Mouse (Mus musculus): ENCODE measurements around the gene Pla2g4d. TPM values are rescaled to one million over a fixed set of nuclear protein-coding genes. Genes with fewer than 3 reads are reported as not detected.
"Not testable (repeated sequence)": the region's sequence is repeated elsewhere in the genome, so short reads cannot be mapped to it uniquely, and the experiment has no call there.

Gene Pla2g4d
- polyA plus RNA-seq, 1 experiment from 2014 or later, result 0.11 TPM

- Histone ChIP-seq H3K4me3 (peak within 1 kb of the TSS; percentile 52), H3K36me3 (replicated peaks) (no peaks in the 10 kb centered on the region), H3K27me3 (ENCODE audit: poor library complexity, severe bottlenecking) (peaks cover 44% of the 10 kb centered on the region), H3K4me1 (peaks cover 12% of the 10 kb centered on the region), H3K9me3 (no peaks in the 10 kb centered on the region), H3K27ac (peak within 1 kb of the TSS; percentile 32)
- DNase-seq (ENCODE audit: extremely low spot score, low spot score), result peak; percentile 40
- 4% methylated on average over 27 of the region's 27 CpGs for WGBS
These were observed 44.1 kb downstream of the Pla2g4d start, which contains the start of gene Pla2g4e for GRCm38 (mm10) chr2:120244679-120245420. Gene Pla2g4e (minus strand): TSS chr2:120245335.

DNA sequence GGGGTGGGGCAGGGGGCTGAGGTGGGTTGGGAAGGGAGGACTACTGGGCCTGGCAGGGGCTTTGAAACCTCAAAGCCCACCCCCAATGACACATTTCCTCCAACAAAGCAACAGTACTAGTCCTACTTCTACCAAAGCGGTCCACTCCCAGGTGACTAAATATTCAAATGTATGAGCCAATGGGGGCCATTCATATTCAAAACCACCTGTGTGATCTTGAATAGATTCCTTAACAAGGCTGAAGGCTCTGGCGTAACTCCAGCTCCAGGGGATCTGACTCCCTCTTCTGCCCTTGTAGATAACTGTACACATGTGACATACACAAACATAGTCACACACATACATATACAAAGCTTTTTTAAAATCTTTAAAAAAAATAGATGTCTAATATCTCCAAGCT, 45.0 kb downstream of the Pla2g4d start:
- peaks cover 12% of the 10 kb centered on the region for H3K4me1 ChIP-seq
- H3K36me3 ChIP-seq (replicated peaks), result no peaks in the 10 kb centered on the region
- no peak overlapping the region for H3K4me3 ChIP-seq
- 89% methylated on average over 2 of the region's 2 CpGs for WGBS
- H3K27me3 ChIP-seq (ENCODE audit: poor library complexity, severe bottlenecking), result peaks cover 44% of the 10 kb centered on the region
- H3K27ac ChIP-seq, result no peak overlapping the region
- no peak for DNase-seq (ENCODE audit: extremely low spot score, low spot score)
- no peaks in the 10 kb centered on the region for H3K9me3 ChIP-seq

DNA sequence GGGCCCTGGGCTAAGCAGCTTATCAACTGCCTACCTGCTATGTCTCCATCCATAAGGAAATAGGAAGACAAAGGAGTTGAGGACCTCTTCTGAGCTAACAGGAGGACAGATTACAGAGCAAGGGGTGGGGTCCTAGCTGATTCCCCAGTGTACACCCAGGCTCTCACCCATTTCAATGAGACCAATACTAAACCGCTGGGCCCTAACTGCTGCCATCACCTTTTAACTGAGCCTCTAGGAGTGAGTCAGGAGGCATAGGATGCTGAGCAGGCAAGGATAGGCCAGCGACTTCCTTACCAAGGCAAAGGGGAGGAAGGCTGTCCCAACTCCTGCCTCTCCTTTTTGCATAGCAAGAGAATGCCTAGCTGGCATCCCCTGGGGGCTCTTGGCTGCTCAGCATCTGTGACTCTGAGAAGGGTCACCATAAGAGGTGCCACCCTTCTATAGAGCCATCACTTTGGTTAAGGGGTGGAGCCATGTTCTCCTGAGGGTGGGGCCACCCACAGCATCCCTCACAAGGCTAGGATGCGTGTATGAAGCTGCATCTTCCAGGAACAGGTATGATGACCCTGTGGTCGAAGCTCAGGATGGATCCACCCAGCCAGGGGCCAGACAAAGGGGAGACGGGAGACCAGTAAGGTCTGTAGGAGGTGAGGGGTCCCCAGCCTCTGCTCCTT, 46.1 kb downstream of the Pla2g4d start:
- no peak for DNase-seq (ENCODE audit: extremely low spot score, low spot score)
- WGBS, result 71% methylated on average over 5 of the region's 5 CpGs
- no peaks in the 10 kb centered on the region for H3K9me3 ChIP-seq
- no peak overlapping the region for H3K27ac ChIP-seq
- no peak overlapping the region for H3K4me3 ChIP-seq
- H3K27me3 ChIP-seq (ENCODE audit: poor library complexity, severe bottlenecking), result peaks cover 44% of the 10 kb centered on the region
- H3K36me3 ChIP-seq (replicated peaks), result no peaks in the 10 kb centered on the region
- H3K4me1 ChIP-seq, result peaks cover 12% of the 10 kb centered on the region

DNA sequence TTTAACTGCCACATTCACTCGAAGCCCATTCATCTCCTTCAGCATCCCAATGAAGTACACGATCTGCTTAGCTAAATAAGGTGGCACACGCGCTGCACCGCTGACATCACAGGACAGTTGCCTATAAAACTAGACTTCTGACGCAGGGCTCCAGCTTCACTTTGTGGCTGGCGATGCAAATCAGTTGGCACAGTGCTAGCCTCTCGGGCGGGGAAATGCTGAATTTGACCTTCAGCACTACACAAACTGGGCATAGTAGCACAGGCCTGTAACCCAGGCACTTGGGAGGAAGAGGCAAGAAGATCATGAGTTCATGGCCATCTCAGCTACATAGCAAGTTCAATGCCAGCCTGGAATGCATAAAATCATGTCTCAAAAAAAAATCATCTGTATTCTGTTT, 50.3 kb downstream of the Pla2g4d start:
- H3K27ac ChIP-seq; H3K36me3 ChIP-seq (replicated peaks); H3K4me3 ChIP-seq; H3K4me1 ChIP-seq; H3K9me3 ChIP-seq; DNase-seq (ENCODE audit: extremely low spot score, low spot score): not testable (repeated sequence)
- 92% methylated on average over 9 of the region's 9 CpGs for WGBS
- H3K27me3 ChIP-seq (ENCODE audit: poor library complexity, severe bottlenecking), result peaks cover 12% of the 10 kb centered on the region

DNA sequence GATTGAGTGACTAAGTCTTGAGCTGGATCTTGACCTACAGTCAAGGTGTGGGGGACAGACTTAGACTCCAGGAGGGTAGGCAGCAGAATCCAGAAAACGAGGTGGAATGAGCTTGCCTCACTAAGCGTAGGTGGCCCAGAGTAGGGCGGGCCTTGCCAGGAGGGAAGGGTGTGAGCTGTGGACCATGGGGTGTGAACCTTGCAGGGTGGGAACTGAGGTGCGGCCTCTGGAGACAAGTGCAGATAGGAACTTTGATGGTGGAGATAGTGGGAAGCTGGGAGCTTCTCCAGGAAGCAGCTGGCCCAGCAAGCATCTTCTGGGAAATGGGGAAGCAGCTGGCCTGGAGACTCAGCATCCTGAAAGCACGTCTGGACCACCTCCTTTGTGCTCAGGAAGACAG, 51.2 kb downstream of the Pla2g4d start:
- no peak overlapping the region for H3K4me3 ChIP-seq
- H3K27ac ChIP-seq, result no peak overlapping the region
- 81% methylated on average over 5 of the region's 5 CpGs for WGBS
- H3K9me3 ChIP-seq, result no peaks in the 10 kb centered on the region
- H3K36me3 ChIP-seq (replicated peaks), result no peaks in the 10 kb centered on the region
- peaks cover 2% of the 10 kb centered on the region; the same call in 1 of the 2 replicates for H3K27me3 ChIP-seq (ENCODE audit: poor library complexity, severe bottlenecking)
- H3K4me1 ChIP-seq, result no peaks in the 10 kb centered on the region
- DNase-seq (ENCODE audit: extremely low spot score, low spot score), result no peak

GRCm38 (mm10) chr2:120235947-120236640, 52.9 kb downstream of the Pla2g4d start:
- Histone ChIP-seq H3K9me3 (no peaks in the 10 kb centered on the region), H3K27me3 (ENCODE audit: poor library complexity, severe bottlenecking) (no peaks in the 10 kb centered on the region), H3K4me1 (no peaks in the 10 kb centered on the region), H3K36me3 (replicated peaks) (no peaks in the 10 kb centered on the region), H3K27ac (no peak overlapping the region), H3K4me3 (no peak overlapping the region)
- no peak for DNase-seq (ENCODE audit: extremely low spot score, low spot score)
- WGBS, result 93% methylated on average over 3 of the region's 3 CpGs

DNA sequence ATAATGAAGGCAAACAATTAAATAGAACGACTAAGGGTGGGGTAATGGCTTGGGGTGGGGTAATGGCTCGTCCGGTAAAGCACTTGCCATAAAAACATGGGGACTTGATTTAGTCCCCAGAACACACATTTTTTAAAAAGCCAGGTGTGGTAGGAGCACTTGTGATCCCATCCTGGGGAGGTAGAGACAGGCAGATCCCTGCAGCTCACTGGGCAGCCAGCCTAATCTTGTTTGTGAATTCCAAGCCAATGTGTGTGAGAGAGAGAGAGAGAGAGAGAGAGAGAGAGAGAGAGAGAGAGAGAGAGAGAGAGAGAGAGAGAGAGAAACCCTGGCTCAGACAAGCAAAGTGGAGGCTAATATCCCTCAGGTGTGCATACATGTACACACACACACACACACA, 53.6 kb downstream of the Pla2g4d start:
- WGBS, result 85% methylated on average over 3 of the region's 3 CpGs
- Histone ChIP-seq H3K4me3 (no peak overlapping the region), H3K4me1 (no peaks in the 10 kb centered on the region), H3K27me3 (ENCODE audit: poor library complexity, severe bottlenecking) (no peaks in the 10 kb centered on the region), H3K27ac (no peak overlapping the region), H3K36me3 (replicated peaks) (no peaks in the 10 kb centered on the region), H3K9me3 (no peaks in the 10 kb centered on the region)
- DNase-seq (ENCODE audit: extremely low spot score, low spot score), result no peak

GRCm38 (mm10) chr2:120231642-120232041, 57.4 kb downstream of the Pla2g4d start:
- H3K4me3 ChIP-seq, result no peak overlapping the region
- H3K27me3 ChIP-seq (ENCODE audit: poor library complexity, severe bottlenecking), result no peaks in the 10 kb centered on the region
- 74% methylated on average over 3 of the region's 3 CpGs for WGBS
- no peaks in the 10 kb centered on the region for H3K36me3 ChIP-seq (replicated peaks)
- no peaks in the 10 kb centered on the region for H3K4me1 ChIP-seq
- no peak overlapping the region for H3K27ac ChIP-seq
- H3K9me3 ChIP-seq, result no peaks in the 10 kb centered on the region
- no peak for DNase-seq (ENCODE audit: extremely low spot score, low spot score)

Other genes starting within 250 kb of the Pla2g4d start
- 23.7 and 28.4 TPM in 2 replicates for gene Ehd4, start 134.6 kb downstream of the Pla2g4d start, polyA plus RNA-seq (2016; fragmentation: Nextera tagmentation; extraction: Ambion mirVana)
- gene Pla2g4e, start 43.9 kb downstream of the Pla2g4d start, polyA plus RNA-seq (2016; fragmentation: Nextera tagmentation; extraction: Ambion mirVana), result 0.04 TPM in 1 of 2 replicates, not detected in the other
- gene Pla2g4f, start 25.0 kb upstream of the Pla2g4d start, polyA plus RNA-seq (2016; fragmentation: Nextera tagmentation; extraction: Ambion mirVana), result not detected in 2 replicates
- gene Vps39, start 63.9 kb upstream of the Pla2g4d start, polyA plus RNA-seq (2016; fragmentation: Nextera tagmentation; extraction: Ambion mirVana), result 23.5 and 26.6 TPM in 2 replicates
- 6.6 and 7.5 TPM in 2 replicates for gene Ganc, start 114.7 kb upstream of the Pla2g4d start, polyA plus RNA-seq (2016; fragmentation: Nextera tagmentation; extraction: Ambion mirVana)
- 5.6 TPM in 2 replicates for gene Tmem87a, start 114.9 kb upstream of the Pla2g4d start, polyA plus RNA-seq (2016; fragmentation: Nextera tagmentation; extraction: Ambion mirVana)
- 7.7 and 8.2 TPM in 2 replicates for gene Capn3, start 166.8 kb upstream of the Pla2g4d start, polyA plus RNA-seq (2016; fragmentation: Nextera tagmentation; extraction: Ambion mirVana)

Data from forebrain, embryonic 10.5 days (tissue).